22 mouse cellular contexts compared by ENCODE assay signal in the genomic region with DNA sequence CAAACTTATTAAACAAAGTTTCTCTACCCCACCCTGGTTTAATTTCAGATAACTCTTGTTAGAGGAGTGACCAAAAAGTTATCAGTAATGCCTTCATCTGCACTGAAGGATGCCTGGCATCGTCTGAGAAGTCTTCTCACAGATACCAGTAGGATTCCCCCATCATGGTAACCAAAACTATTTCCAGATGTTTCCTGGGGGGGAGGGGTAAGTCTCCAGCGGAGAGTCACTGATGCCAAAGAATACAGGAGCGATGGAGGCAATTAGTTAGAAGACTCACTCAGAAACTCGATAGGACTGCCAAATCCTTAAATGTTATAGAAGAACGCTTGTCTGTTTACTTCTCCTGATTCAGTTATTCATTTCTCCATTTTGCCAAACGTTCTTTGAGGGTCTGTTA.
"Had no signal": no experiment of that assay in that cellular context is flagged by ENCODE, and none has a peak within 500 bp of the region (broad histone marks: within the 10 kb centered on the region; RNA-seq: fewer than 3 reads in every experiment).

No protein-coding gene starts in this region.

- H3K4me2 ChIP-seq: kidney, embryonic 15.5 days; limb, embryonic 13.5 days; liver, embryonic 13.5 days; midbrain, embryonic 13.5 days; neural tube, embryonic 13.5 days; stomach, embryonic 15.5 days had no signal

- H3K9ac ChIP-seq: kidney, embryonic 15.5 days; limb, embryonic 13.5 days; liver, embryonic 13.5 days; midbrain, embryonic 13.5 days; neural tube, embryonic 13.5 days; stomach, embryonic 15.5 days had no signal

- H3K4me3 ChIP-seq: kidney, embryonic 15.5 days; limb, embryonic 13.5 days; liver, embryonic 13.5 days; megakaryocyte, embryonic 14.5 days; midbrain, embryonic 10.5 days; midbrain, embryonic 13.5 days; myocyte; neural tube, embryonic 13.5 days; stomach, embryonic 15.5 days had no signal

- H3K9me3 ChIP-seq: kidney, embryonic 15.5 days; limb, embryonic 13.5 days; liver, embryonic 13.5 days; megakaryocyte, embryonic 14.5 days; midbrain, embryonic 10.5 days; midbrain, embryonic 13.5 days; neural tube, embryonic 13.5 days; stomach, embryonic 15.5 days had no signal

- H3K27me3 ChIP-seq: kidney, embryonic 15.5 days; liver, embryonic 13.5 days; megakaryocyte, embryonic 14.5 days; midbrain, embryonic 13.5 days; neural tube, embryonic 13.5 days; stomach, embryonic 15.5 days had no signal

- DNase-seq: kidney, adult 11 months; kidney, adult 8-10 months; kidney, postnatal 10 days; kidney, postnatal 36 days; left cerebral cortex, postnatal 4 days; liver, embryonic 13.5 days; lung, adult 2 months; right cerebral cortex, adult 18-20 months; right cerebral cortex, postnatal 14 days; right cerebral cortex, postnatal 4 days; thymus, adult 18-20 months; thymus, postnatal 4 days had no signal

- H3K36me3 ChIP-seq: kidney, embryonic 15.5 days; limb, embryonic 13.5 days; liver, embryonic 13.5 days; midbrain, embryonic 10.5 days; midbrain, embryonic 13.5 days; neural tube, embryonic 13.5 days; stomach, embryonic 15.5 days had no signal

- H3K27ac ChIP-seq: kidney, embryonic 15.5 days; limb, embryonic 13.5 days; liver, embryonic 13.5 days; midbrain, embryonic 10.5 days; midbrain, embryonic 13.5 days; neural tube, embryonic 13.5 days; stomach, embryonic 15.5 days had no signal

- ATAC-seq: lung, postnatal 0 days; midbrain, embryonic 13.5 days; midbrain, embryonic 16.5 days had no signal

- H3K4me1 ChIP-seq: kidney, embryonic 15.5 days; liver, embryonic 13.5 days; midbrain, embryonic 10.5 days; midbrain, embryonic 13.5 days; neural tube, embryonic 13.5 days; stomach, embryonic 15.5 days had no signal
